Mouse (Mus musculus): ENCODE measurements around the gene Tmem115.

- no peak for TF ChIP-seq GATA1 (IDR thresholded peaks at IDR 0.05; ENCODE audit: borderline replicate concordance, low read length)
- TF ChIP-seq FLI1 (IDR thresholded peaks at IDR 0.05; ENCODE audit: low read length) = no peak
Observed at GRCm38 (mm10) chr9:107549297-107550074, 15.7 kb downstream of the Tmem115 start.

All from megakaryocyte, embryonic 14.5 days (primary cell).